Mouse (Mus musculus): Measurements from ENCODE around the gene Pmepa1. TPM values are rescaled to one million over a fixed set of nuclear protein-coding genes. Genes with fewer than 3 reads are reported as not detected.

Pmepa1 gene
- total and polyA plus RNA-seq, 2 experiments: 0.28 to 1.8 TPM

DNA sequence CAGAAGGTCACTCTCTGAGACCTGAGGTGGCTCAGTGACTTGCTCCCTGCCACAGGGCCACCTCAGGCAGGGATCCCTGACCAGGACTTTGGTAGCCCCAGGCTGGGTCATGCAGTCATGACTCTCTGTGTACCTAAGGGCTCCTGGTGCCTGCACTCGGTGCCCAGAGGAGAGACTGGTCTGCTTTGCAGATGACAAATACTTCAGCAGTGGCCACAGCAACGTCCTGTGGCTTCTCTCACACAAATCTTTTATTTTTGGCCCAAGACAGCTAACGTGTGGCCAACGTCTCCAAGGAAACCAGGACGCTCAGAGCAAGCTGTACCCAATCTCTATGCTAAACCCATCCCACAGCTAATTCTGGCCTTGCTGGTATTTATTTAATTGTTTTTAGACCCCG, 16.7 kb upstream of the Pmepa1 start:
- Histone ChIP-seq H3K4me1 (ENCODE audit: control insufficient read depth, insufficient read depth, low read length) (no peaks in the 10 kb centered on the region), H3K9ac (ENCODE audit: low read depth, low read length) (no peak overlapping the region), H3K27ac (replicated peaks; ENCODE audit: insufficient read depth, low read depth, low read length) (no peak overlapping the region), H3K4me3 (ENCODE audit: insufficient read depth, low read depth, low read length) (no peak overlapping the region), H3K79me2 (ENCODE audit: control insufficient read depth, insufficient read depth, low read length) (no peaks in the 10 kb centered on the region), H3K36me3 (ENCODE audit: control insufficient read depth, insufficient read depth, low read length) (no peaks in the 10 kb centered on the region), H3K27me3 (ENCODE audit: control insufficient read depth, insufficient read depth, low read length) (no peaks in the 10 kb centered on the region)
- WGBS: 73% methylated on average over 6 of the region's 6 CpGs
- no peak for DNase-seq (ENCODE audit: extremely low read depth, low read depth, low spot score)
- TF ChIP-seq POLR2A (IDR thresholded peaks at IDR 0.05; ENCODE audit: extremely low read depth, insufficient read depth, low read length): no peak
- no peak for TF ChIP-seq CTCF (IDR thresholded peaks at IDR 0.05; ENCODE audit: low read depth, low read length)

DNA sequence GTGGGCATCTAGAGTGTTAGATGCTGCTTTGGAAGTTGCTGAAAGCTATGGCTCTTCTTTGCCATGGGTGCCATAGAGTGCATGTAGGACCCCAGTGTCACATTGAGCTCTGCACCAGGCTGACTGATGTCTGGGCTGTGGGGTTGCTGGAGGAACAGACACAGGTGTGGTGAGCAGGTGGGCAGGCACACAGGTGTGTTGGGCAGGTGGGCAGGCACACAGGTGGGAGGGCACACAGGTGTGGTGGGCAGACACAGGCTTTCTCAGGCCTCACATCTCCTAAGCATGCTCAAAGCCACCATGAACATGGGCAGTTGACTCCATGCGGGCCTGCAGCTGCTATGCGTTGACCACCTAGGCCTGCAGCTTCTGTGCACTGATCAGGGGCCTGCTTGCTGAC, 16.2 kb upstream of the Pmepa1 start:
- no peak overlapping the region for H3K27ac ChIP-seq (replicated peaks; ENCODE audit: insufficient read depth, low read depth, low read length)
- no peak for DNase-seq (ENCODE audit: extremely low read depth, low read depth, low spot score)
- no peaks in the 10 kb centered on the region for H3K4me1 ChIP-seq (ENCODE audit: control insufficient read depth, insufficient read depth, low read length)
- no peak for TF ChIP-seq CTCF (IDR thresholded peaks at IDR 0.05; ENCODE audit: low read depth, low read length)
- no peak for TF ChIP-seq POLR2A (IDR thresholded peaks at IDR 0.05; ENCODE audit: extremely low read depth, insufficient read depth, low read length)
- H3K9ac ChIP-seq (ENCODE audit: low read depth, low read length): no peak overlapping the region
- no peaks in the 10 kb centered on the region for H3K27me3 ChIP-seq (ENCODE audit: control insufficient read depth, insufficient read depth, low read length)
- no peaks in the 10 kb centered on the region for H3K36me3 ChIP-seq (ENCODE audit: control insufficient read depth, insufficient read depth, low read length)
- WGBS: 92% methylated on average over 2 of the region's 2 CpGs
- no peak overlapping the region for H3K4me3 ChIP-seq (ENCODE audit: insufficient read depth, low read depth, low read length)
- no peaks in the 10 kb centered on the region for H3K79me2 ChIP-seq (ENCODE audit: control insufficient read depth, insufficient read depth, low read length)

DNA sequence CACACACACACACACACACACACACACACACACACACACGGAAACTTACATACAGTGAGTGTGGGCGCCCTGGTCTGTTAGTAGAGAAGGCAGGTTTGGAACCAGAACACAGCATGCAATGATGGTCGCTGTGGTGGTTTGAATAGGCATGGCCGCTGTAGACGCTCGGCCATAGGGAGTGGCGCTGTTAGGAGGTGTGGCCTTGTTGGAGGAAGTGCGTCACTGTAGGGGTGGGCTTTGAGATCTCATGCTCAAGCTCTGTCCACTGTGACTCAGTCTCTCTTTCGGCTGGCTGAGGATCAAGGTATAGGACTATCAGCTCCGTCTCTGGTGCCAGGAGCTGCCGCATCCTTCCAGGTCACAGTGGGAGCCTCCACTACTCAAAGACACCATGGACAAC, 14.6 kb upstream of the Pmepa1 start:
- 96% methylated on average over 11 of the region's 11 CpGs for WGBS
- no peak overlapping the region for H3K27ac ChIP-seq (replicated peaks; ENCODE audit: insufficient read depth, low read depth, low read length)
- DNase-seq (ENCODE audit: extremely low read depth, low read depth, low spot score): no peak
- H3K36me3 ChIP-seq (ENCODE audit: control insufficient read depth, insufficient read depth, low read length): no peaks in the 10 kb centered on the region
- no peak overlapping the region for H3K4me3 ChIP-seq (ENCODE audit: insufficient read depth, low read depth, low read length)
- no peaks in the 10 kb centered on the region for H3K27me3 ChIP-seq (ENCODE audit: control insufficient read depth, insufficient read depth, low read length)
- no peak overlapping the region for H3K9ac ChIP-seq (ENCODE audit: low read depth, low read length)
- H3K4me1 ChIP-seq (ENCODE audit: control insufficient read depth, insufficient read depth, low read length): no peaks in the 10 kb centered on the region
- TF ChIP-seq CTCF (IDR thresholded peaks at IDR 0.05; ENCODE audit: low read depth, low read length): no peak
- no peak for TF ChIP-seq POLR2A (IDR thresholded peaks at IDR 0.05; ENCODE audit: extremely low read depth, insufficient read depth, low read length)
- H3K79me2 ChIP-seq (ENCODE audit: control insufficient read depth, insufficient read depth, low read length): no peaks in the 10 kb centered on the region

DNA sequence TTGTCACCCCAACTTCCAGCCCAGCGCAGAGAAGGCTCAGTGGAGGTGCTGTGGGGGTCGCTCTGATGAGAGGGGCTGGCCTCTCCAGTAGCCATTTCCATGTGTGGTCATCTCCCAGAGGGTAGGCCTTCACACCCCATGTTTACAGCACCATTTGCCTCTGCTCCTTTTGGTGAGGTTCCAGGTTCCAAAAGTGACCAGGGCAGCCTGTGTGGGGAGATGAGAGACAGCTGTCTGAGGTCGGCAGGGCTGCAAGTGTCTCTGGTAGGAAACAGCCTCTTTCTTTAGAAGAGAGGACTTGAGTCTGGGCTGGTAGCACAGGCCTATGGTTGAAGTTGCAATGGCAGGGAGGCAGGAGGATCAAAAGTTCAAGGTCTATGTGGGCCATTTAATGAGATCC, 13.6 kb upstream of the Pmepa1 start:
- WGBS: 73% methylated on average over 3 of the region's 3 CpGs
- Histone ChIP-seq H3K36me3 (ENCODE audit: control insufficient read depth, insufficient read depth, low read length) (no peaks in the 10 kb centered on the region), H3K9ac (ENCODE audit: low read depth, low read length) (no peak overlapping the region), H3K4me3 (ENCODE audit: insufficient read depth, low read depth, low read length) (no peak overlapping the region), H3K27ac (replicated peaks; ENCODE audit: insufficient read depth, low read depth, low read length) (no peak overlapping the region), H3K79me2 (ENCODE audit: control insufficient read depth, insufficient read depth, low read length) (no peaks in the 10 kb centered on the region), H3K4me1 (ENCODE audit: control insufficient read depth, insufficient read depth, low read length) (no peaks in the 10 kb centered on the region), H3K27me3 (ENCODE audit: control insufficient read depth, insufficient read depth, low read length) (no peaks in the 10 kb centered on the region)
- TF ChIP-seq POLR2A (IDR thresholded peaks at IDR 0.05; ENCODE audit: extremely low read depth, insufficient read depth, low read length) (no peak), CTCF (IDR thresholded peaks at IDR 0.05; ENCODE audit: low read depth, low read length) (no peak)
- no peak for DNase-seq (ENCODE audit: extremely low read depth, low read depth, low spot score)

DNA sequence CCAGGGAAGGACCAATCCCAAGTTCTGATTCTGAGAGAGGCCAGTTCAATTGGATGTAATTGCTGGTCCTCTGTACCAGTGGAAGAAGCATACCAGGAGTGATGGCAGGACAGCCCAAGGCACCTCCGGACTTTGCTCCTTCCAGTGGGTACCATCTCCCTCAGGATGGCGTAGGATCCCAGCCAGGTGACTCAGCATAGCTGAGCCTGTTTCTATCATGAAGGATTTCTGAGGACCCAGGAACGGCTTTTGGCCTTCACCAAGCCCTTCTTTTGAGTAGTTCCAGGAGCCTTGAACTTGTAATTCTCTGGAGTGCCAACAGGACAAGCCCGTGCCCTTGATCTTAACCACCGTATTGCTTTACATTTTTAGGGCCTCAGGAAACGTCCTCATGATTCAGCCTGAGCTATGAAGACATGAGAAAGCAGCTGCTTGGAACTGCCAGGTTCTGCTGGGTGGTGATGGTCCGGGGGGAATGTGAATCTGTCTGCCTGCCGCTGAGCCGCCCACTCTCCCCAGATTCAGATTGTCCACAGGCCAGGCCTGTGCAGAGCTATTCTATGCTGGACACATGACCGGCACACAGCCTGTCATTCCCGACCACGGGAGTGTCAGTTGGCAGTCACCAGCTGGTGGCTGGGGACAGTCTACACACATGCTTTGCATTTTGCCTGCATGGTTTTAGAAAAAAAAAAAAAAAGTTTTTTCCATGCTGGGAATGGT, 9.6 kb upstream of the Pmepa1 start:
- TF ChIP-seq CTCF (IDR thresholded peaks at IDR 0.05; ENCODE audit: low read depth, low read length): no peak

DNA sequence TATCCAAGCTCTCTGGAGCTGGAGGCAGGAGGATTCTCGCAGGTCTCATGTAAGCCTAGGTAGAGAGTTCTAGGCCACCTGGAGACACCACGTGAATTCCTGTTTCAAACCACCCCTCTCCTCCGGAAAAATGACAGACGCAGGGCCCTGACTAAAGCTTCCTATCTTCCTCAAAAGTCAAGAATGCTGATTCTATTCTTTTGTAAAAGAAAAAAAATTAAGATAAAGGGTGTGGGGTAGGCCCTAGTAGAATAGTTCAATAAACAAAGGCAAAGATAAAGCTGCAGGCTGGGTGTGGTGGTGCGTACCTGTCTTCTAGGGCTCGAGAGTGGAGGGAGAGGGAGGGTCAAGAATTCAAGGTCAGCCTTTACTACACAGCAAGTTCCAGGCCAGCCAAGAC, 8.4 kb upstream of the Pmepa1 start:
- WGBS: 83% methylated on average over 6 of the region's 6 CpGs
- no peak overlapping the region for H3K4me3 ChIP-seq (ENCODE audit: insufficient read depth, low read depth, low read length)
- no peaks in the 10 kb centered on the region for H3K79me2 ChIP-seq (ENCODE audit: control insufficient read depth, insufficient read depth, low read length)
- H3K9ac ChIP-seq (ENCODE audit: low read depth, low read length): no peak overlapping the region
- no peak overlapping the region for H3K27ac ChIP-seq (replicated peaks; ENCODE audit: insufficient read depth, low read depth, low read length)
- H3K4me1 ChIP-seq (ENCODE audit: control insufficient read depth, insufficient read depth, low read length): peaks cover 11% of the 10 kb centered on the region
- no peak for DNase-seq (ENCODE audit: extremely low read depth, low read depth, low spot score)
- TF ChIP-seq POLR2A (IDR thresholded peaks at IDR 0.05; ENCODE audit: extremely low read depth, insufficient read depth, low read length) (no peak), CTCF (IDR thresholded peaks at IDR 0.05; ENCODE audit: low read depth, low read length) (no peak)
- no peaks in the 10 kb centered on the region for H3K27me3 ChIP-seq (ENCODE audit: control insufficient read depth, insufficient read depth, low read length)
- no peaks in the 10 kb centered on the region for H3K36me3 ChIP-seq (ENCODE audit: control insufficient read depth, insufficient read depth, low read length)

More for the DNA sequence above, 9.6 kb upstream of the Pmepa1 start:
- H3K36me3 ChIP-seq (ENCODE audit: control insufficient read depth, insufficient read depth, low read length): no peaks in the 10 kb centered on the region
- 94% methylated on average over 12 of the region's 12 CpGs for WGBS
- H3K4me1 ChIP-seq (ENCODE audit: control insufficient read depth, insufficient read depth, low read length): peaks cover 10% of the 10 kb centered on the region
- no peaks in the 10 kb centered on the region for H3K79me2 ChIP-seq (ENCODE audit: control insufficient read depth, insufficient read depth, low read length)
- H3K27ac ChIP-seq (replicated peaks; ENCODE audit: insufficient read depth, low read depth, low read length): no peak overlapping the region
- no peak overlapping the region for H3K4me3 ChIP-seq (ENCODE audit: insufficient read depth, low read depth, low read length)
- H3K27me3 ChIP-seq (ENCODE audit: control insufficient read depth, insufficient read depth, low read length): no peaks in the 10 kb centered on the region
- DNase-seq (ENCODE audit: extremely low read depth, low read depth, low spot score): no peak
- no peak overlapping the region for H3K9ac ChIP-seq (ENCODE audit: low read depth, low read length)

Measured in liver, adult 2 months (tissue).